Mouse (Mus musculus): ENCODE data around the gene Smim7. TPM values are rescaled to one million over a fixed set of nuclear protein-coding genes. Genes with fewer than 3 reads are reported as not detected.

Smim7 gene
- 56.3 to 87.7 TPM (median 82.9 TPM) in 3 replicates for total RNA-seq (2017)

DNA sequence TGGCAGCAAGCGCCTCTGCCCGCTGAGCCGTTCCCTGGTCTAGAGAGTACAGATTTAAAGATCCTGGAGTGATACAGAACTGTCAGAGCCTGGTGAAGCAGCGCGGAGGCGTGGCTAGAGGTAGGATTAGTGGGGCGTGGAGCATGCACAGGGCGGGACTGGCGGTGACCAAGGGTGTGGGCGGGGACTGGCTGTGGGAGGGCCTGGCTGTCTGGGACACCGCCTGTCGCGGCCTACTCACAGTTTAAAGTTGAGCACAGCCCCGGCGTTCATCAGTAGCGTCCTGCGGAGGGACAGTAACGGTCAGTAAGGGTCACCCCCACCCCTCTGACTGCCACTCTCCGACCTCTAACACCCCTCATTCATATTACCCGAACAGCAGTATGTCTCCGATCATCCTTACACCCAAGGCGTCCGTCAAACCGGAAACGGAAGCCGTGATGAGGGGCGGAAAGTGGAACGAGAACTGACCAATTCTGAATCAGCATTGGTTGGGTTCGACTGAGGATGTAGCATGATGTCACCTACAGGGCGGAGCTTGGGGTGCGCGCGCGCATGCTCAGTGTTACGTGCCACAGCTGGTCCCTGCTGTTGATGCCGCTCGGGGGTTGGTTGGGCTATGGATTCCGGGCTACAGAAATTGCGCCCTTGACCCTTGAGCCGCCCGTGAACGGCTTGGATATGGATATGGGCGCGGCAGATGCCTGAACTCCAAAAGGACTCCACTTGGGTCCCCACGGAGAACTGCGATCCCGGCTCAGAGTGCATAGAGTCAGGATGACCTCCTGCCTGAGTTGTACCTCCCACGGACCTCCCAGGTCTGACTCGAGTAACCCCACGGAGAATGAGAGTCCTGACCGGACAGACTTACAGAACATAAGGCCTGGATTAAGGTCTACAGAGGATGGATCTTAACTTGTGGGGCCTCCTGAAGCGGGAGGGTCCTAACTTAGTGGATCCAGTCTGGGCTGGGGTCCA lies at the start of gene Smim7:
TSS of gene Smim7 (minus strand) at position 456 of the 978 bp plus-strand sequence.
- ATAC-seq (replicated peaks; ENCODE audit: insufficient number of reproducible peaks, low FRiP score, low TSS enrichment, poor library complexity, severe bottlenecking): peak; percentile 92

- no peak for ATAC-seq (replicated peaks; ENCODE audit: insufficient number of reproducible peaks, low FRiP score, low TSS enrichment, poor library complexity, severe bottlenecking)
Observed at GRCm38 (mm10) chr8:72590198-72590597, 19.3 kb upstream of the Smim7 start.

DNA sequence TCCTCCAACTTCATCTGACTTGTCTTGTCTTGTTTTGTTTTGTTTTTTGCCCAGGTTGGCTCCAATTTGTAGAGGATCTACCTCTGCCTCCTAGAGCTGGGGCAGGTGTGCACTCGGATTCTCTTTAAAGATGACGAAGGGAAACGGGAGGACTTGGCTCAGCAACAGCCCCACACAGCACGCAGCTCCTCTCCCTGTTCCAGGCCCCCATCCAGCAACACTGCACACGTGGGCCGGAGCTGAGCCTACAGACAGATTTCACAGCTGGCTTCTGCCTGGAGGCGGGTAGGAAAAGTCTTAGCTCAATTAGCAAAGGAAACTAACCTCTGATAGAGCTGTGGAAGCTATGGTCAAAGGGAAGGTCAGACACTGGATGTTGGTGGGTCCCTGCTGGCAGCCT lies 18.4 kb upstream of the Smim7 start:
- ATAC-seq (replicated peaks; ENCODE audit: insufficient number of reproducible peaks, low FRiP score, low TSS enrichment, poor library complexity, severe bottlenecking): no peak

DNA sequence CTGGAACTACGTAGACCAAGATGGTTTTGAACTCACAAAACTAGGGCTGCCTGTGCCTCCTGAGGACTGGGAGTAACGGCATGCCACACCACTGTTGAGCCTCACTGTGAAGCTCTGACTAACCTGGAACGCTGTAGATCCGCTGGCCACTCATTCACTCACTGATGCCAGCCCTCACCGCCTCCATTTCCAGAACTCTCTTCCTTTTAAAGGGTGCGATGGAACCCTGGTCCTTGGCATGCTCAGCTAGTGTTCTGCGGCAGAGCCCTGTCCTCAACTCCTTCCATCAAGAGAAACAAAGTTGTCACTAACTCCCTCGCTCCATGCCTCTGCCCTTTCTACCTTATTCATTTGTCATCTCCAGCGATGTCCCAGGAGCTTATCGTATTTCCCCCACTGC lies 18.0 kb upstream of the Smim7 start:
- no peak for ATAC-seq (replicated peaks; ENCODE audit: insufficient number of reproducible peaks, low FRiP score, low TSS enrichment, poor library complexity, severe bottlenecking)

DNA sequence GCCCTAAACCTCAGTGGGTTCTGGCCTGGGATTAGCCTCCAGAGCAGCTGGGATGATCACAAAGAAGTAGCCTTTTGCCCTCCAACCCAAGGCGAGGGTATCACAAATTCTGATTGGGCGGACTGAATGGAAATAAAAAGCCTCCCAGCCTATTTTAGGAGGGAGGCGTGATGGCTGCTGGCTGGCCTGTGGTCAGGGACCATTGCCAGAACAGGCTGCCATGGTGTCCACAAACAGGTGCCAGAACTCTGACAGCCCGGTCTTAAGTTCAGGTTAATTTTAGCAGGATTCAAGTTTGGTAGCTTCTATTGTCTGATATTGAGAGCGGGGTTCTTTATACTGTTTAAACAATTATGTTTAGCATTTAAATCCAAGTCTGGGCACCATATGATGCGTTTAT lies 16.9 kb upstream of the Smim7 start:
- no peak for ATAC-seq (replicated peaks; ENCODE audit: insufficient number of reproducible peaks, low FRiP score, low TSS enrichment, poor library complexity, severe bottlenecking)

- ATAC-seq (replicated peaks; ENCODE audit: insufficient number of reproducible peaks, low FRiP score, low TSS enrichment, poor library complexity, severe bottlenecking): no peak
Observed at GRCm38 (mm10) chr8:72584390-72584789, 13.5 kb upstream of the Smim7 start.

DNA sequence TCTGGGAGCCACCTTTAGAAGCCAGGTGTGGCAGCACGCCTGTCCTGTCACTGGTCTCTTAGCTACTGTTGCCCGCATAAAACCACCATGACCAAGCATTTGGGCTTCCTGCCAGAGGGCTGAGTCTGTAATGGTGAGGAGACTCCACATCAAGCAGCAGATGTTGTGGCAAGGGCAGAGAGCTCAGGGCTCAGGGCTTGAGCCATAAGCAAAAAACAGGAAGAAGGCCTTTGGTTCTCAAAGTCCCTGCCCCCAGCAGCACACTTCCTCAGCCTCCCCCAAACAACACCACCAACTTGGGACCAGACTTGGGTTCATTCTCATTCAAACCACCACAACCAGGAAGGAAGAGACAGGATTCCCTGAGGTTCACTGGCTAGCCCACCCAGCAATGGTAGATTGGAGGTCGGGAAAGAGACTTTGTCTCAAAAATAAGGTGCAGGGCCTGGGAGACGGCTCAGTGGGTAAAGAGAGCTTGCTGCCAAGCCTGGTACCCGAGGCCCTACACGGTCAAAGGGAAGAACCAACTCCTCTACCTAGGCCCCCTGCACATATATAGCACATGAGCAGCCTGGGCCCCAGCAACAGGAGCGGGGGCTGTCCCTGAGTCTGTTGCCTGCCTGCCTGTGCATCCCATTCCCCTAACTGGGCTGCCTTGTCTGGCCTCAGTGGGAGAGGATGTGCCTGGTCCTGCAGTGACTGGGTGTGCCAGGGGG lies 12.3 kb upstream of the Smim7 start:
- ATAC-seq (replicated peaks; ENCODE audit: insufficient number of reproducible peaks, low FRiP score, low TSS enrichment, poor library complexity, severe bottlenecking): peak; percentile 85

DNA sequence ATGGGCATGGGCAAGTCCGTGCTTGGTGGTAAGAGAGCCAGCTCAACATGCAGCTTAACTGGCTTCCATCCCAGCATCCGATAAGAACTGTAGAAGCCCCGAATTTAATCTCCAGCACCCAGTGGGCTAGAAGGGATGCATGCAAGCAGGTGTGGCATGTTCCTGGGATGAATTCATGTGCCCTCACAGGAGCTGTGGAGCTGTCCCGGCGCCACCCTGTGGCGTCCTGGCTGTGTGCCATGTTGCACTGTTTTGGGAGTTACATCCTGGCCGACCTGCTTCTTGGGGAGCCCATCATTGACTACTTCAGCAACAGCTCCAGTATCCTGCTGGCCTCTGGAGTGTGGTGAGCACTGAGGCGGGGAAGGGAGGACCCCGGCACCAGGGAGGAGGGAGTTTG lies 8.5 kb upstream of the Smim7 start:
- no peak for ATAC-seq (replicated peaks; ENCODE audit: insufficient number of reproducible peaks, low FRiP score, low TSS enrichment, poor library complexity, severe bottlenecking)

- no peak for ATAC-seq (replicated peaks; ENCODE audit: insufficient number of reproducible peaks, low FRiP score, low TSS enrichment, poor library complexity, severe bottlenecking)
Observed at GRCm38 (mm10) chr8:72577941-72578340, 7.1 kb upstream of the Smim7 start.

DNA sequence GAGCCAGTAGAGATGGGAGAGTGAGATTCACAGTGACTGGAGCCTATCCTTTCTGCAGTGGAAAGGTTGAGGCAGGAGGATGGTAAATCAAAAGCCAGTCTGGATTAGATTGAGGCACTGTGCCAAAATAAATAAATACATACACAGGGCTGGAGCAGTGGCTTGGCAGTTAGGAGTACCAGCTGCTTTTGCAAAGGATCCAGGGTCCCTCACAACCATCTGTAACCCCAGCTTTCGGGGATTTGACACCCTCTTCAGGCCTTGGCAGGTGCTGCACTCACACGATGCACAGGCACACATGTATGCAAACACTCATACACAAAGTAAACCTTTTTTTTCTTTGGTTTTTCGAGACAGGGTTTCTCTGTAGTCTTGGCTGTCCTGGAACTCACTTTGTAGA lies 6.4 kb upstream of the Smim7 start:
- ATAC-seq (replicated peaks; ENCODE audit: insufficient number of reproducible peaks, low FRiP score, low TSS enrichment, poor library complexity, severe bottlenecking): no peak

DNA sequence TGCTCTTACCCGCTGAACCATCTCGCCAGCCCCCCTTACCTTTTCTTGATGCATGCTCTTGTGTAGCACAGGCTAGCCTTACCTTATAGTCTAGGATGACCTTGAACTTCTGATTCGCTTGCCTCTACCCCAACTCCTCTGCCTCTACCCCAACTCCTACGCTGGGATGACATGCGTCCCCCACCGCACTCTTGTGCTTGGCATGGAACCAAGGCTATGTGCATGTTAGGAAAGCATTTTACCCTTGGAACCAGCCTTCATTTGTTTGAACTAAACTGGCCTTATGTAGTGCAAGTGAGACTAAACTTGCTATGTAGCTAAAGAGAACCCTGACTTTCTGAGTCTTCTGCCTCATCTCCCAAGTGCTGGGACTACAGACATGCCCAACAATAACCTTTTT lies 5.0 kb upstream of the Smim7 start:
- no peak for ATAC-seq (replicated peaks; ENCODE audit: insufficient number of reproducible peaks, low FRiP score, low TSS enrichment, poor library complexity, severe bottlenecking)

GRCm38 (mm10) chr8:72573450-72573849 lies 2.6 kb upstream of the Smim7 start:
- no peak for ATAC-seq (replicated peaks; ENCODE audit: insufficient number of reproducible peaks, low FRiP score, low TSS enrichment, poor library complexity, severe bottlenecking)

- no peak for ATAC-seq (replicated peaks; ENCODE audit: insufficient number of reproducible peaks, low FRiP score, low TSS enrichment, poor library complexity, severe bottlenecking)
Observed at GRCm38 (mm10) chr8:72572507-72572906, 1.6 kb upstream of the Smim7 start.

- ATAC-seq (replicated peaks; ENCODE audit: insufficient number of reproducible peaks, low FRiP score, low TSS enrichment, poor library complexity, severe bottlenecking): 0 out of 2 replicates have a peak, but pooled peaks have one; percentile 3
Observed at GRCm38 (mm10) chr8:72571611-72572473, 954 bp upstream of the Smim7 start, which contains the start of gene Tmem38a. Gene Tmem38a (plus strand): TSS chr8:72572055.

GRCm38 (mm10) chr8:72565970-72566369 lies 4.9 kb downstream of the Smim7 start:
- no peak for ATAC-seq (replicated peaks; ENCODE audit: insufficient number of reproducible peaks, low FRiP score, low TSS enrichment, poor library complexity, severe bottlenecking)

DNA sequence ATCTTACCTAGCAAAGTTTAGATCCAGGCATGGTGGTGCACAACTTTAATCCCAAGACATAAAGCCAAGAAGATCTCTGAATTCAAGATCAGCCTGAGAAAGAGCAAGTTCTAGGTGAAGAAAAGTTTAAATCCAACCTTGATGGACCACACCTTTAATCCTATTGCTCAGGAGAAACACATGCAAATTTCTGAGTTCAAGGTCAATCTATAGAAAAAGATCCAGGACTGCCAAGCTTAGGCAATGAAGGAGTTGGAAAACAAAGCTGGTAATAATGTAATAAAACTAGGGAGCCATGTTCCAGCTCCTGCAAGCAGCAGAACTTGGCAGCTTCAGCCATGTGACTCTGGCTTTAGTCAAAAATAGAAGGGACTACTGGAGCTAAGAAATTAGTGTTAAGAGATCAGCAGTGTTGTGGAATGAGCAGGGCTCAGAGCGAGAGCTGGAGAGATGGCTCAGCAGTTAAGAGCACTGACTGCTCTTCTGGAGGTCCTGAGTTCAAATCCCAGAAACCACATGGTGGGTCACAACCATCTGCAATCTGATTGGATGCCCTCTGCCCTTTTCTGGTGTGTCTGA lies 9.7 kb downstream of the Smim7 start:
- no peak for ATAC-seq (replicated peaks; ENCODE audit: insufficient number of reproducible peaks, low FRiP score, low TSS enrichment, poor library complexity, severe bottlenecking)

- ATAC-seq (replicated peaks; ENCODE audit: insufficient number of reproducible peaks, low FRiP score, low TSS enrichment, poor library complexity, severe bottlenecking): no peak
Observed at GRCm38 (mm10) chr8:72555770-72556169, 15.1 kb downstream of the Smim7 start.

GRCm38 (mm10) chr8:72549314-72549892 lies 21.5 kb downstream of the Smim7 start:
- no peak for ATAC-seq (replicated peaks; ENCODE audit: insufficient number of reproducible peaks, low FRiP score, low TSS enrichment, poor library complexity, severe bottlenecking)
